Mouse (Mus musculus) heart, embryonic 11.5 days (tissue): ENCODE results near the gene Col20a1. TPM values are rescaled to one million over a fixed set of nuclear protein-coding genes. Genes with fewer than 3 reads are reported as not detected.
A peak's percentile ranks its signal among the peaks of the same experiment; 100 is the strongest.

Source experiments
- ATAC-seq: fragments of 200-750 bp; cut with Nextera tagmentation; replicated peaks from 2 replicates; pipeline ENCODE4 v1.8.0; 2017; ENCODE audit warnings: moderate library complexity; ENCODE audit not compliant: insufficient number of reproducible peaks, low FRiP score, low TSS enrichment
- H3K27ac ChIP-seq: fragments of 300-500 bp; sonication (generic); 2 replicates; pipeline ENCODE4 v1.5.1; 2014; ENCODE audit warnings: mild to moderate bottlenecking, low read depth, low read length
- H3K27me3 ChIP-seq: fragments of 300-500 bp; sonication (generic); 2 replicates; pipeline ENCODE4 v1.6.1; 2014; ENCODE audit warnings: mild to moderate bottlenecking, low read length, mixed read lengths; ENCODE audit not compliant: control insufficient read depth, insufficient read depth
- H3K36me3 ChIP-seq: fragments of 300-500 bp; sonication (generic); 2 replicates; pipeline ENCODE4 v1.6.1; 2014; ENCODE audit warnings: mild to moderate bottlenecking, low read length, moderate library complexity, mixed read lengths; ENCODE audit not compliant: control insufficient read depth, insufficient read depth
- H3K4me1 ChIP-seq: fragments of 300-500 bp; sonication (generic); 2 replicates; pipeline ENCODE4 v1.6.1; 2014; ENCODE audit warnings: low read length; ENCODE audit not compliant: control insufficient read depth, insufficient read depth
- H3K4me2 ChIP-seq: fragments of 300-500 bp; sonication (generic); 2 replicates; pipeline ENCODE4 v1.6.1; 2014; ENCODE audit warnings: mild to moderate bottlenecking, moderate library complexity
- H3K4me3 ChIP-seq: fragments of 300-500 bp; sonication (generic); 2 replicates; pipeline ENCODE4 v1.5.1; 2014; ENCODE audit warnings: low read depth, low read length
- H3K9ac ChIP-seq: fragments of 300-500 bp; sonication (generic); 2 replicates; pipeline ENCODE4 v1.6.1; 2014; ENCODE audit warnings: mild to moderate bottlenecking, low read depth, low read length, moderate library complexity
- H3K9me3 ChIP-seq: fragments of 300-500 bp; sonication (generic); replicated peaks from 2 replicates; pipeline ENCODE4 v1.6.1; 2016; ENCODE audit warnings: low read length; ENCODE audit not compliant: control insufficient read depth
- WGBS: fragments of 180-500 bp; shearing (Covaris S2); extraction: QIAGEN DNeasy Blood & Tissue Kit; methylation state at CpG from one replicate; pipeline ENCODE4 v1.1.7; 2014; ENCODE audit not compliant: insufficient replicate concordance; 5-methylcytosine and 5-hydroxymethylcytosine counted together
- polyA plus RNA-seq: library from polyadenylated mRNA; unstranded; fragments of >200 nt; fragmentation: Nextera tagmentation; extraction: Ambion mirVana; gene quantifications from 2 replicates; pipeline ENCODE4 v1.2.1, GENCODE M21; 2014

Col20a1 gene
- 0.17 and 0.30 TPM in 2 replicates for polyA plus RNA-seq

GRCm38 (mm10) chr2:180986449-180986848 is at the start of gene Col20a1:
Gene Col20a1 (plus strand): TSS chr2:180986535.
- H3K4me1 ChIP-seq, result peaks cover 11% of the 10 kb centered on the region; the same call in 1 of the 2 replicates
- no peaks in the 10 kb centered on the region for H3K27me3 ChIP-seq
- no peak within 1 kb of the TSS for H3K9ac ChIP-seq
- H3K4me2 ChIP-seq, result no peak within 1 kb of the TSS
- no peaks in the 10 kb centered on the region for H3K9me3 ChIP-seq
- whole genome bisulfite sequencing, result 56% methylated on average over 2 of the region's 2 CpGs
- peaks cover 4% of the 10 kb centered on the region; the same call in 1 of the 2 replicates for H3K36me3 ChIP-seq
- H3K27ac ChIP-seq, result no peak within 1 kb of the TSS
- H3K4me3 ChIP-seq, result no peak within 1 kb of the TSS
- ATAC-seq, result no peak

DNA sequence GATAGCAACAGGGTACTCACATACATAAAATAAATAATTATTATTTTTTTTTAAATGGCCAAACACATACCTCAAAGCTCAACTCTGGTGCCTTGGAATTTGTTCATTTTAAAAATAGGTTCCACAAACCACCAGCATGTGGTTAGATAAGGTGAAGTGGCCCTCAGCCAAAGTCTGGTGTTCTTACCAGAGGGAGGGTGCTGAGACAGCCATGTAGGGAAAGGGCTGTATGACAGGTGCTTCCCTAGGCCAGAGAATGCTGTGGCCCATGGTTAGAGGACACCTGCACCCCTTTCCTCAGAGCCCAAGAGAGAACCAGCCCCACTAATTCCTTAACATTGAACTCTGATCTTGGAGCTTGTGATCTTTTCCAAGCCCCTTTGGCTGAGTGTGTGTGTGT is 46.1 kb upstream of the Col20a1 start:
- Histone ChIP-seq H3K27ac (no peak overlapping the region), H3K36me3 (no peaks in the 10 kb centered on the region), H3K9ac (no peak overlapping the region), H3K4me3 (no peak overlapping the region), H3K4me1 (no peaks in the 10 kb centered on the region), H3K27me3 (no peaks in the 10 kb centered on the region), H3K9me3 (no peaks in the 10 kb centered on the region), H3K4me2 (no peak overlapping the region)
- no peak for ATAC-seq

DNA sequence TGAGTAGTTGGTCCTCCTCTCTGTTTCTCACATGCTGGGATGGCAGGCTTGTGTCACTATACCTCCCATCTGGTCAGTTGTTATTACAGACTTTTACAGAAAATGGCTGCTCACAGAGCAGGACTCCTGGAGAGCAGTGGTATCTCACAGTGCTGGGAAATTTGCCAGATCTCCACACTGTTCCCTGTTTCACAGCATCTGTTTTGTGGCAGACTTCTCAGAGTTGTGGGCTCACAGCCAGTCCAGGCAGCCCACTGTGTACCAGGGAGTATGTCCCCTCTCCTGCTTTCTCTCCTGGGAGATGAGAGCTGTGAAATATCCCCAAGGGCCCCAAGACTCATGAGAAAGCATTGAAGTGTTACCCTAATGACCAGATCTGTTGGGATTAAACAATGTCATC is 44.5 kb upstream of the Col20a1 start:
- H3K9ac ChIP-seq, result no peak overlapping the region
- no peak overlapping the region for H3K4me2 ChIP-seq
- no peaks in the 10 kb centered on the region for H3K36me3 ChIP-seq
- no peak overlapping the region for H3K27ac ChIP-seq
- H3K4me3 ChIP-seq, result no peak overlapping the region
- H3K27me3 ChIP-seq, result no peaks in the 10 kb centered on the region
- no peaks in the 10 kb centered on the region for H3K4me1 ChIP-seq
- no peaks in the 10 kb centered on the region for H3K9me3 ChIP-seq
- ATAC-seq, result no peak

- no peak for ATAC-seq
- H3K4me3 ChIP-seq, result no peak overlapping the region
- H3K36me3 ChIP-seq, result no peaks in the 10 kb centered on the region
- 24% methylated on average over 1 of the region's 1 CpGs for WGBS
- H3K4me1 ChIP-seq, result peaks cover 9% of the 10 kb centered on the region; the same call in 1 of the 2 replicates
- H3K9ac ChIP-seq, result no peak overlapping the region
- no peaks in the 10 kb centered on the region for H3K9me3 ChIP-seq
- peaks cover 15% of the 10 kb centered on the region for H3K27me3 ChIP-seq
- H3K27ac ChIP-seq, result no peak overlapping the region
- no peak overlapping the region for H3K4me2 ChIP-seq
Observed at GRCm38 (mm10) chr2:180949947-180950346, 36.4 kb upstream of the Col20a1 start.

DNA sequence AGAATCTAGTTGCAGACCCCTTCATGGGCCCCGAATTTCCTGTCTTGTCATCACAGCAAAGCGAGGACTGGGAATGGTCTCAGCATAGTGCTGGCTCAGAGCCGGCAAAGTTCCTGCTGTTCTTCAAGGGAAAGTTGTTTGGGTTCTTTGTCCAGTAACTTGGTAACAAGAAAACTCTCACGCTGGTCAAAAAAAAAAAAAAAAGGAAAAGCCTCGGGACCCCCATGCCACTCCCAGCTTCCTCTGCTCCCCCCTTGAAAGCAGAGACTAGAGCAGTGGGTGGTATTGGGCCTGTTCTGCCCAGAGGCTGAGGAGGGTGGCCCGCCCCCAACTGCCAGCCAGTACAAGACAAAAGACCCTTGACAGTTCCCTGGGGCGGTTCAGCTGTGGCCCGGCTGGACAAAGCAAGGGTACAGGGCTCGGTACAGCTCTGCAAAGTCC is 33.6 kb upstream of the Col20a1 start:
- H3K4me3 ChIP-seq, result peak overlapping the region; percentile 63
- H3K27ac ChIP-seq, result peak overlapping the region; percentile 18; the same call in 1 of the 2 replicates
- no peak for ATAC-seq
- peaks cover 24% of the 10 kb centered on the region for H3K27me3 ChIP-seq
- H3K9me3 ChIP-seq, result no peaks in the 10 kb centered on the region
- H3K4me1 ChIP-seq, result peaks cover 9% of the 10 kb centered on the region; the same call in 1 of the 2 replicates
- peak overlapping the region; percentile 68 for H3K9ac ChIP-seq
- no peaks in the 10 kb centered on the region for H3K36me3 ChIP-seq
- WGBS, result 20% methylated on average over 9 of the region's 9 CpGs
- peak overlapping the region; percentile 93 for H3K4me2 ChIP-seq

- Histone ChIP-seq H3K27me3 (peaks cover 24% of the 10 kb centered on the region), H3K27ac (peak overlapping the region; percentile 18; the same call in 1 of the 2 replicates), H3K9ac (peak overlapping the region; percentile 68), H3K4me3 (peak overlapping the region; percentile 63), H3K4me1 (peaks cover 9% of the 10 kb centered on the region; the same call in 1 of the 2 replicates), H3K36me3 (no peaks in the 10 kb centered on the region), H3K9me3 (no peaks in the 10 kb centered on the region), H3K4me2 (peak overlapping the region; percentile 93)
- WGBS, result 30% methylated on average over 2 of the region's 2 CpGs
- ATAC-seq, result no peak
Observed at GRCm38 (mm10) chr2:180953638-180954037, 32.7 kb upstream of the Col20a1 start.

GRCm38 (mm10) chr2:180954061-180955047 is 32.0 kb upstream of the Col20a1 start, which contains the start of gene Nkain4:
Gene Nkain4 (minus strand): TSS chr2:180954699.
- Histone ChIP-seq H3K27me3 (peaks cover 24% of the 10 kb centered on the region), H3K9me3 (no peaks in the 10 kb centered on the region), H3K27ac (peak within 1 kb of the TSS; percentile 41; the same call in 1 of the 2 replicates), H3K4me1 (peaks cover 9% of the 10 kb centered on the region; the same call in 1 of the 2 replicates), H3K9ac (peak within 1 kb of the TSS; percentile 68), H3K4me2 (peak within 1 kb of the TSS; percentile 93), H3K4me3 (peak within 1 kb of the TSS; percentile 63), H3K36me3 (no peaks in the 10 kb centered on the region)
- ATAC-seq, result peak; percentile 79
- WGBS, result 1% methylated on average over 52 of the region's 52 CpGs

GRCm38 (mm10) chr2:180959605-180960004 is 26.7 kb upstream of the Col20a1 start:
- H3K4me1 ChIP-seq, result peaks cover 12% of the 10 kb centered on the region
- no peak overlapping the region for H3K4me2 ChIP-seq
- no peaks in the 10 kb centered on the region for H3K36me3 ChIP-seq
- ATAC-seq, result no peak
- H3K27ac ChIP-seq, result no peak overlapping the region
- WGBS, result 71% methylated on average over 7 of the region's 7 CpGs
- H3K9me3 ChIP-seq, result no peaks in the 10 kb centered on the region
- H3K9ac ChIP-seq, result no peak overlapping the region
- peaks cover 12% of the 10 kb centered on the region for H3K27me3 ChIP-seq
- no peak overlapping the region for H3K4me3 ChIP-seq
